Mouse (Mus musculus): ENCODE data around the gene Nrcam.

- TF ChIP-seq CTCF (IDR thresholded peaks at IDR 0.05) (no peak), POLR2A (IDR thresholded peaks at IDR 0.05; ENCODE audit: insufficient read depth, low read depth, low read length) (no peak), EP300 (IDR thresholded peaks at IDR 0.05; ENCODE audit: insufficient read depth, low read depth, low read length) (no peak)
Observed at GRCm38 (mm10) chr12:44524621-44525565, 196.2 kb downstream of the Nrcam start.
